Mouse (Mus musculus): ENCODE measurements around the gene Actr5.

DNA sequence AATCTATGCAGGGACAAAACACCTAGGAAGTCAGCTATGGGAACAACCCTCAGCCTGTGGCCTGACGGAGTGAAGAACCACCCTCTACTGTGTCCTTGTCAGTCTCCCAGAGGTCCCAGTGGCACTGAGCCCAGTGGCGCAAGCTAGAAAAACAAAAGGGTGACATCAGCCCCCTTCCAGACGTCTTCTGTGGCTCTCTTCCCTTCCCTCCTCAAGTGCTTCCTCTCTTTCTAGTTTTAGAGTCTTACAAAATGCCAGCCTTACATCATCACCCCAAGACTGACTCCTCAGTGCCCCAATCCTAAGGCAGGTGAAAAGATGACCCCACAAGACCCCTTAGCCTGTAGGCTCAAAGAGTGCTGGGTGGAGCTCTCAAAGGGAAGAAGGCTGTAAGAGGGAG lies 34.2 kb upstream of the Actr5 start:
- TF ChIP-seq CTCF (conservative IDR thresholded peaks at IDR 0.05; ENCODE audit: insufficient read depth, insufficient read length, low read depth, low read length): no peak
- no peak for TF ChIP-seq POLR2A (IDR thresholded peaks at IDR 0.05; ENCODE audit: low read depth, low read length)
